Mouse (Mus musculus) heart, embryonic 11.5 days (tissue): ENCODE data around the gene Ephb1. TPM values are rescaled to one million over a fixed set of nuclear protein-coding genes. Genes with fewer than 3 reads are reported as not detected.

ENCODE experiments used
- ATAC-seq: fragments of 200-750 bp; cut with Nextera tagmentation; replicated peaks from 2 replicates; pipeline ENCODE4 v1.8.0; 2017; ENCODE audit warnings: moderate library complexity; ENCODE audit not compliant: insufficient number of reproducible peaks, low FRiP score, low TSS enrichment
- H3K27ac ChIP-seq: fragments of 300-500 bp; sonication (generic); 2 replicates; pipeline ENCODE4 v1.5.1; 2014; ENCODE audit warnings: mild to moderate bottlenecking, low read depth, low read length
- H3K27me3 ChIP-seq: fragments of 300-500 bp; sonication (generic); 2 replicates; pipeline ENCODE4 v1.6.1; 2014; ENCODE audit warnings: mild to moderate bottlenecking, low read length, mixed read lengths; ENCODE audit not compliant: control insufficient read depth, insufficient read depth
- H3K36me3 ChIP-seq: fragments of 300-500 bp; sonication (generic); 2 replicates; pipeline ENCODE4 v1.6.1; 2014; ENCODE audit warnings: mild to moderate bottlenecking, low read length, moderate library complexity, mixed read lengths; ENCODE audit not compliant: control insufficient read depth, insufficient read depth
- H3K4me1 ChIP-seq: fragments of 300-500 bp; sonication (generic); 2 replicates; pipeline ENCODE4 v1.6.1; 2014; ENCODE audit warnings: low read length; ENCODE audit not compliant: control insufficient read depth, insufficient read depth
- H3K4me2 ChIP-seq: fragments of 300-500 bp; sonication (generic); 2 replicates; pipeline ENCODE4 v1.6.1; 2014; ENCODE audit warnings: mild to moderate bottlenecking, moderate library complexity
- H3K4me3 ChIP-seq: fragments of 300-500 bp; sonication (generic); 2 replicates; pipeline ENCODE4 v1.5.1; 2014; ENCODE audit warnings: low read depth, low read length
- H3K9ac ChIP-seq: fragments of 300-500 bp; sonication (generic); 2 replicates; pipeline ENCODE4 v1.6.1; 2014; ENCODE audit warnings: mild to moderate bottlenecking, low read depth, low read length, moderate library complexity
- H3K9me3 ChIP-seq: fragments of 300-500 bp; sonication (generic); replicated peaks from 2 replicates; pipeline ENCODE4 v1.6.1; 2016; ENCODE audit warnings: low read length; ENCODE audit not compliant: control insufficient read depth
- WGBS: fragments of 180-500 bp; shearing (Covaris S2); extraction: QIAGEN DNeasy Blood & Tissue Kit; methylation state at CpG from one replicate; pipeline ENCODE4 v1.1.7; 2014; ENCODE audit not compliant: insufficient replicate concordance; 5-methylcytosine and 5-hydroxymethylcytosine counted together
- polyA plus RNA-seq: library from polyadenylated mRNA; unstranded; fragments of >200 nt; fragmentation: Nextera tagmentation; extraction: Ambion mirVana; gene quantifications from 2 replicates; pipeline ENCODE4 v1.2.1, GENCODE M21; 2014

Gene Ephb1
- polyA plus RNA-seq, 1 experiment from 2014 or later, result 0.87 TPM

DNA sequence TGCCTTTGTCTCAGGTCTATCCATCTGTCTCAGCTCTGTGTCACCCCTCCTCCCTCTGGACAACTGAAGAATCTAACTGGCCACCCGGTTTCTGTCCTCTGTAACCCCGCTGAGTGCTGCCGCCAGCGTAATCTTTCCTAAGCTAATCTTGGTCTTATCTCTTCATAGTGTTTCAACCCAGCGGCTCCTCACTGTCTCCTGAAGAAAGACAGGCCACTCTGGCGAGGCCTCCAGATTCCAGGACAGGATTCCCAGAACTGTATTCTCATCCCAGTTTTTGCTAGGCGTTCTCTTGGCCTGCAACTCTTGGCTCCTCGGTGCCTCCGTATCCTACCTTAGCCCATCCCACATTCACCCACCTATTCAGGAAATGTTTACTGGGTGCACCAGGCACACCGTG is 2.0 kb upstream of the Ephb1 start:
- H3K9me3 ChIP-seq, result no peaks in the 10 kb centered on the region
- H3K4me1 ChIP-seq, result peaks cover 19% of the 10 kb centered on the region
- no peak for ATAC-seq
- H3K4me3 ChIP-seq, result no peak overlapping the region
- no peaks in the 10 kb centered on the region for H3K36me3 ChIP-seq
- H3K27me3 ChIP-seq, result peaks cover 63% of the 10 kb centered on the region
- H3K9ac ChIP-seq, result no peak overlapping the region
- H3K4me2 ChIP-seq, result no peak overlapping the region
- H3K27ac ChIP-seq, result no peak overlapping the region
- 19% methylated on average over 10 of the region's 10 CpGs for WGBS

DNA sequence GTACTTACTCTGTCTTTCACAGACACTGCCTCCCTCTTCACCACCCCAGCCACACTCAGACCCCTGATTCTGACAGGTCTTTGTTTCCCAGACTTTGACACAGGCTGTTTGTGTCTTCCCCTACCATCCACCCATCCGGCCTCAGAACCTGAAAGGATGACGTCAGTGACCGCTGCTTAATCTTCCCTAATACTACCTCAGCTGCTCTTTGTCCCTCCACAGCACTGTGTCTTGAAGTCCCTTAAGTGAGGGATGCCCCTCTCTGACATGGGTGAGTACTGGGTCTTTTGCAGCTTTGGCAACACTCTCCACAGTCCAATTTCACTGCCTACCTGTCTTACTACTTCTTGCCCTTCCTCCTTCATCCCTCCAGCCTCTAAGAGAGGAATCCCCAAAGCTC is 1.2 kb upstream of the Ephb1 start:
- H3K27ac ChIP-seq, result no peak overlapping the region
- H3K4me2 ChIP-seq, result no peak overlapping the region
- peaks cover 71% of the 10 kb centered on the region for H3K27me3 ChIP-seq
- H3K36me3 ChIP-seq, result no peaks in the 10 kb centered on the region
- no peak overlapping the region for H3K4me3 ChIP-seq
- H3K9ac ChIP-seq, result no peak overlapping the region
- no peaks in the 10 kb centered on the region for H3K9me3 ChIP-seq
- ATAC-seq, result no peak
- WGBS, result 53% methylated on average over 3 of the region's 3 CpGs
- peaks cover 19% of the 10 kb centered on the region for H3K4me1 ChIP-seq

DNA sequence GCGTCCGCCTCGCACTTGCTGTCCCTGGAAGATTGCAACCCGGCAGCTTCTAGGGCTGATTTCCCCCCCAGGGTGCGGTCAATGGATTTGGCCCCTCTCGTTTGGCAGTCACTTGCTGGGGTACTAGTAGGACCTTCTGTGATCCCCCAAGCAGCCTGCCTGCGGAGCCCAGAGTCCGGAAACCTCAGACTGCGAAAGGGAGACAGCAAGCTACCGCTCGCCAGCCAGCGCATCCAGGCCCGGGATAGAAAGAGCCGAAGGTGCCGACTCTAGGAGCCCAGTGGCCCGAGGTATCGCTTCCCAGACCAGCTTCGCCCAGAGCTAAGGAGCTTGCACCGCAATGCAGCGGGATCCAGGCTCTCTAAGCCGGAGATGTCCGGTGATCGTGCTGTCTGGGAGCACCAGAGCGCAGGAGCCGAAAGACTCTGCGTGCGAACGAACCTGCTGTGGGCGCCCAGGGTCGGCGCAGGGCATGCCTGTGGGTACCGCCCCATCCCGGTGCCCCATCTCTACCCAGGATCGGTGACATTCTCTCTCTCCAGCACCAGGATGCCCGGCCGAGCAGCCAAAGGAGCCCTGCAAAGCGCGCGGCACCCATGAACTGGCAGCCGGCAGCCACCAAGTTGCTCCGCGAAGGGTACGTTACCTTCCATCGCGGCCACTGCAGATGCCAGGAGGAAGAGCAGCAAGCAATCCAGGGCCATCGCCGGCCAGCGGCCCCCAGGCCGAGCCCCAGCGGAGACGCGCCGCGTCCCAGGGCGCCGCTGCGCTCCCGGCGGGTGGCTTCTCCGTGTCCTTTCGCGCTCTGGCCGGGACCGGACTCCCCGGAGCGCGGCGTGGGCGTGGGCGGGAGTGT is 629 bp downstream of the Ephb1 start:
- Histone ChIP-seq H3K27me3 (peaks cover 85% of the 10 kb centered on the region), H3K36me3 (no peaks in the 10 kb centered on the region), H3K9ac (peak overlapping the region; percentile 58), H3K27ac (no peak overlapping the region), H3K4me3 (peak overlapping the region; percentile 57), H3K4me2 (peak overlapping the region; percentile 97), H3K9me3 (no peaks in the 10 kb centered on the region), H3K4me1 (peaks cover 19% of the 10 kb centered on the region)
- WGBS, result under 1% methylated on average over 70 of the region's 70 CpGs
- peak; percentile 47 for ATAC-seq

DNA sequence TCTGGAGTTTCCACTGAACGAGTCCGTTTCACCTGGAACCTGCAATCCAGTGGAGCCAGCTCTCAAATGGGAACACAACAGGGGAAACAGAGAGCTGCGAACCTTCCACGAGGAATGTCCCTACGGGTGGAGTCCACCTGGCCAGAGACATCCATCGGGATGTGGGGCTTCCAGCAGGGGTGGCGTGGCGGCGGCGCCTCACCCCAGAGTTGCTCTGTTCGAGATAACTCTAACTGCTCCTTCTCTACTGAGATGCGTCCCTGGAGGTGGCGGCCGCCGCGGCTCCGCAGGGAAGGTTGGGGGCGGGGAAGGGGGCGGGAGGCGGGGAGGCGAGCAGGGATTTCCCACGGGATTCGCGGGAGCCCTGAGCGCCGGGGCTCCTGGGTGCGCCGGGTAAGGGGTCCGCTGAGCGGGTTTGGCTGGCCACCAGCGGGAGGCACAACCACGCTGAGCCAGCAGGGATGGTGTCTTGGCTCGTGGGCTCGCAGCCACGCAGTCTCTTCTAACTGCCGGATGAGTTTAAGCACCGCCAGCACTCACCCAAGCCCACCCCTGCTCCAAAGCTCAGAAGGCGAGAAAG is 1.3 kb downstream of the Ephb1 start:
- H3K9ac ChIP-seq, result no peak overlapping the region
- peaks cover 19% of the 10 kb centered on the region for H3K4me1 ChIP-seq
- H3K4me2 ChIP-seq, result peak overlapping the region; percentile 97
- H3K27ac ChIP-seq, result no peak overlapping the region
- peak overlapping the region; percentile 57 for H3K4me3 ChIP-seq
- H3K9me3 ChIP-seq, result no peaks in the 10 kb centered on the region
- H3K36me3 ChIP-seq, result no peaks in the 10 kb centered on the region
- no peak for ATAC-seq
- WGBS, result under 1% methylated on average over 38 of the region's 38 CpGs
- peaks cover 90% of the 10 kb centered on the region for H3K27me3 ChIP-seq

DNA sequence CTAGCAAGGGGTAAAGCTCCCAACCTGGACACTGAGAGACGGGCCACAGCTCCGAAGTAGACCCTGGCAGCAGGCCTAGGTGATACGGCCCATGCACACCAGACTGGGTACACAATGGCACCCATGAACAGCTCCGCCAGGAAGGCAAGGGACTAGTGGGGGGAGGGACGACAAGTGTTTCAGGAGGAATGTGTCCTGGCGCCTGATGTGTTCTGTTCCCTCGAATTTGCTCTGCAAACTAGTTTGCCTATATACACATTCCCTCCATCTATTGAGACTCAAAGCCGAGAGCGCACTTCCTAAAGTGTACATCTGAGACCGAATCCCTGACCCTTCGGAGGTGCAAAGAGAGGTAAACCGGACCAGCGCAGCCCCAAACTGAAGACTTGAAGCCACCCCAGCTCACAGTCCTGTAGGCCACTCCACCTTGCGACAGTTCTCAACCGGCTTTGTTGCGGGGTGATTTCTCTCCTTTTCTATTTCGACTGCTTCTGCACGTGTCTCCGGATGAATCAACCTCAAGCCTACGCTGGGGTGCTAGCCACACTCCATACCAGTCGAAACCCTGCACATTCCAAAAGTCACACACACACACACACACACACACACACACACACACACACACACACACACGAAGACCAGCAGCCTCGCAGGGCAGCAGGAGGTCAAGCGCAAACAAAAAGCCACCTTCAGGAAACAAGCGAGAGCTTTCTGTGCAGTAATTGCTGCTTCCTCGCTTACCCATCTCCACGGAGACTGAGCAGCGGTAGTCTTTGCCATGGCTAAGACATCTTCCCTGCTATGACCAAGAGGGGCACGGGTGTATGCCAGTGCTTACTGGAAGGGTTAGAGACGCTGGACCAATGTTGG is 2.1 kb downstream of the Ephb1 start:
- 4% methylated on average over 30 of the region's 30 CpGs for WGBS
- peak overlapping the region; percentile 97 for H3K4me2 ChIP-seq

DNA sequence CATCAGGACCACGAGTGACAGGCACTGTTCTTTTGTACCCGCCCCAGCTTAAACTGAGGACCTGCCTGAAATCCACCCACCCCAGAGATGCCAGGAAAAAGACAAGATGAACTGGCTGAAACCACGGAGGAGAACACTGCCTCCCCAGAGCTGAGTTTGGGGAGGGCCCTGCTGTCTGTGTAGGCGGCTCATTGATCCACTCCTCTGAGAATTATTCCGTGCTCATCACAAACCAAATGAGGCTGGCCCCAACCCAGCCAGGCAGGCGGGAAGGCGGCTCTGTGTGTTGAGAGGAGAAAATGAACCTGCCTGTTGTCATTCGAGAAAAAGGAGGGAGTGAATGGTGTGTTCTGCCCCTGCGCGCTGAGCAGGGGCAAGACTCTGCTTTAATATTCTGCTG is 2.8 kb downstream of the Ephb1 start:
- no peak overlapping the region for H3K4me2 ChIP-seq
- H3K4me1 ChIP-seq, result peaks cover 18% of the 10 kb centered on the region
- no peak overlapping the region for H3K9ac ChIP-seq
- peaks cover 92% of the 10 kb centered on the region for H3K27me3 ChIP-seq
- H3K4me3 ChIP-seq, result no peak overlapping the region
- H3K36me3 ChIP-seq, result no peaks in the 10 kb centered on the region
- H3K27ac ChIP-seq, result no peak overlapping the region
- H3K9me3 ChIP-seq, result no peaks in the 10 kb centered on the region
- WGBS, result 7% methylated on average over 10 of the region's 10 CpGs
- no peak for ATAC-seq

More for the DNA sequence above, 2.1 kb downstream of the Ephb1 start:
- Histone ChIP-seq H3K4me1 (peaks cover 19% of the 10 kb centered on the region), H3K27me3 (peaks cover 93% of the 10 kb centered on the region), H3K9ac (no peak overlapping the region), H3K36me3 (no peaks in the 10 kb centered on the region), H3K27ac (no peak overlapping the region), H3K4me3 (peak overlapping the region; percentile 57), H3K9me3 (no peaks in the 10 kb centered on the region)
- no peak for ATAC-seq

DNA sequence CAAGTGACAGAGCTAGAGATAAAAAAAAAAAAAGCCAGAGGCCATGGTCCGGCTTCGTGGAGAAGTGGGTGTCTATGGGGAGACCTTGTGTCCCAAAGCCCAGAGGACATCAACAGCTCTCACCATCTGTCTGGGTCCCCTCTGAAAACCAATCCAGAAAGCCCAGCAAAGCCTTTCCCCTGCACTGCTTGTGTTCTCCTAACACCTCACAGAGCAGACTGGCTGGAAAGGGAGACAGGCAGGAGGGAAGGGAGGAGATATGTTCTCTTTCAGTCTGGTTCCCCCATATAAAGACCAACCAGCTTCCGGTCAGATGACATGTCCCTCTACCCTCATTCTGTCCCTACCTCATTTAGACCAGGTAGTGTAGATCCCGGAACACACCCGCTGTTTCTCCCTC is 3.3 kb downstream of the Ephb1 start:
- no peak overlapping the region for H3K9ac ChIP-seq
- ATAC-seq, result no peak
- H3K4me3 ChIP-seq, result no peak overlapping the region
- peaks cover 14% of the 10 kb centered on the region for H3K4me1 ChIP-seq
- H3K27me3 ChIP-seq, result peaks cover 90% of the 10 kb centered on the region
- WGBS, result 31% methylated on average over 5 of the region's 5 CpGs
- H3K27ac ChIP-seq, result no peak overlapping the region
- H3K4me2 ChIP-seq, result no peak overlapping the region
- H3K36me3 ChIP-seq, result no peaks in the 10 kb centered on the region
- H3K9me3 ChIP-seq, result no peaks in the 10 kb centered on the region

DNA sequence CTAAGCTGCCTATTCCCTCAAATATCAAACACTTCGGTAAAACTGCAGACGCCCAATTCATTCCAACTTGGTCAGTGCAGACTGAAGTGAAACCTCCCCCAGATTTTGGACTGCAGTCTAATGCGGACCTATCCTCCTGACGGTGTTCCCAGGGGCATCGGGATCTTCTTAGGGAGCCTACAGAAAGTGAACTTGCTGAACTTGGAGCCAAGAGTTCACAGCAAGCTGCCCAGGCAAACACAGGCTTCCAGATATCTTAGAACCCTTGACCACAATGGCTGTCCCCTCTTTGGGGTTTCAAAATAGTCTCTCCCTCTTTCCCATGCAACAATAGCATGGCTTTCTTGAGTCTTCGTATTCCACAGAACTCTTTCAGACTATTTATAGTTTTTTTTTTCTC is 3.8 kb downstream of the Ephb1 start:
- peaks cover 85% of the 10 kb centered on the region for H3K27me3 ChIP-seq
- ATAC-seq, result no peak
- H3K4me2 ChIP-seq, result no peak overlapping the region
- WGBS, result 77% methylated on average over 6 of the region's 6 CpGs
- no peak overlapping the region for H3K27ac ChIP-seq
- no peak overlapping the region for H3K4me3 ChIP-seq
- H3K9ac ChIP-seq, result no peak overlapping the region
- H3K36me3 ChIP-seq, result no peaks in the 10 kb centered on the region
- no peaks in the 10 kb centered on the region for H3K9me3 ChIP-seq
- H3K4me1 ChIP-seq, result peaks cover 14% of the 10 kb centered on the region
